Mouse (Mus musculus) MN1 (cell line): ENCODE measurements at regions not wholly inside any gene's neighbourhood (a gene's known extent, or its start where the extent isn't known, plus 50 kb on each side); places are given as distances from the start of the nearest gene placed in this dataset.

Experiments used
- DNase-seq: peaks from one replicate; pipeline ENCODE4 v3.0.0-alpha.2; 2016; ENCODE audit warnings: low spot score

- DNase-seq, result peak; percentile 22
Measured at GRCm38 (mm10) chr1:98192671-98193070, 97.2 kb upstream of the Pam start.

DNA sequence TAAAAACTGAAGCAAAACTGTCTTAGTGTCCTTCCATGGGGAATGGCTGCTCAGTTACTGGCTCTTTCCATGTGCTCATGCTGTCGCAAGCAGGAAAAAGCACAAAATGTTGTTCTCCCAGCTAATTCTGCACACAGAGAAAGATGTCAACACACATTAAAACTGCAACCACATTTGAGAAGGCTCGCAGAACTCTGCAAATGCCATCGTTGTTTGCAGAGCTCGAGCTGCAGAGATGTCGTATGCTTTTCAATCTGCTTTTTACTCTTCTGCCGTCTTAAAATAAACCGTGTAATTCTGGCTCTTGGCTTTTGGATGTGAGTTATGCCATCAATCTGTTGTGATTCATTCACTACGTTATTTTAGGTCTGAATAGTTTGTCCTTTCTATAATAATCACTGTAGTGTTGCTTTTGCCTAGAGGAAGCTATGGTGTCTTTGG is 96.6 kb upstream of the Pam start:
- no peak for DNase-seq

DNA sequence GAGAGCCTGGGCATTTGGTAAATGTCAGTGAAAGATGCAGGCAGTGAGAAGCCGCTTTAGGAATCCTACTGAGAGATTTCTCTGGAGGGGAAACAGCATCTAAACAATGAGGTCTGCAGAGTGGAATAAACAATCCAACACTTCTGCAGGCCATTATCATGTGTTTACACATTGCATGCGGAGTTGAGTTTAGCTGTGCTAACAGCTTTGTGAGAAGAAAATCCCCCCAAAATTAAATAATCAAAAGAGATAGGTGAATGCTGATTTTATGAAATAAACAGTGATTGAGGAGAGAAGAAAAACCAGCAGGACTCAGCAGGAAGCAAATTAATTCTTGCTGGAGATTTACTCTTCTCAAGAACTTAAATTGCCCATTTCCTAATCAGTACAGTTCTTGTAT is 95.9 kb upstream of the Pam start:
- DNase-seq, result no peak

GRCm38 (mm10) chr1:98190741-98191140 is 95.3 kb upstream of the Pam start:
- DNase-seq, result no peak

DNA sequence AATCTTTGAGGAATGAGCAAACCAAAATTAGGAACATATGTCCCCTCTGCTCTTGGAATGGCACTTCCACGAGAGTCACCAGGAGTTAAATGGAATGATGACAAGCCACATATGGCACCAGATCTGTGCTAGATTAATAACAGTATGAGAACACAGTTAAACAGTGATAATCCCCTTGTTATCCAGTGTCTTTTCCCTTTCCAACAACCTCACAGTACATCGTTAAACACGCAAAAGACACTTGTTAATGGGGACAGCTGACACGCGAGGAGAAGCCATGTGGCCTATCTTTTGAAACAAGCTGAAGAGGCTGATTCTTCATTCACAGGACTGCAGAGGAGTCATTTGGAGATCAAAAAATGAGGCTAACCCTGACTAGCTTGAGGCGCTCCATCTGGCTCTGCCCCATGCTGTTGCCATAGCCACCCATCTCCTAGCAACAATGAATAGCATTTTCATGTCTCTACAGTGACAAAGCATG is 94.6 kb upstream of the Pam start:
- DNase-seq, result peak; percentile 52

GRCm38 (mm10) chr1:98180372-98180771 is 84.9 kb upstream of the Pam start:
- no peak for DNase-seq

DNA sequence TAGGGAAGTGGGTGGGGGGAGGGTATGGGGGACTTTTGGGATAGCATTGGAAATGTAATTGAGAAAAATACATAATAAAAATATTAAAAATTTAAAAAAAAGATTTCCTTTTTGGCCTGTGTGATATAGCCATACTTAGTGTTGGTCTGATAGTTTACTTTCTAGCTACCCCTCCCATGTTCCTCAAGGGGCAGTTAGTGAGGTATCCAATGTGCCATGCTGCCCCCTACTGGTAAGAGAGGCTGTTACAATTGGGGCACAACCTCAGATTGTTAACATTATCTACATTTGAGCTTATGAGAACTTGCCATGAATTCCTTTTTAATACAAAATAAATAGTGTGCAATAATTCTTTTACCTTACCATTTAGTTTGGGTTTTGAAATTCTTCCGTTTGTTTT is 83.6 kb upstream of the Pam start:
- peak; percentile 34 for DNase-seq

GRCm38 (mm10) chr1:98174811-98175132 is 79.3 kb upstream of the Pam start:
- DNase-seq, result no peak

DNA sequence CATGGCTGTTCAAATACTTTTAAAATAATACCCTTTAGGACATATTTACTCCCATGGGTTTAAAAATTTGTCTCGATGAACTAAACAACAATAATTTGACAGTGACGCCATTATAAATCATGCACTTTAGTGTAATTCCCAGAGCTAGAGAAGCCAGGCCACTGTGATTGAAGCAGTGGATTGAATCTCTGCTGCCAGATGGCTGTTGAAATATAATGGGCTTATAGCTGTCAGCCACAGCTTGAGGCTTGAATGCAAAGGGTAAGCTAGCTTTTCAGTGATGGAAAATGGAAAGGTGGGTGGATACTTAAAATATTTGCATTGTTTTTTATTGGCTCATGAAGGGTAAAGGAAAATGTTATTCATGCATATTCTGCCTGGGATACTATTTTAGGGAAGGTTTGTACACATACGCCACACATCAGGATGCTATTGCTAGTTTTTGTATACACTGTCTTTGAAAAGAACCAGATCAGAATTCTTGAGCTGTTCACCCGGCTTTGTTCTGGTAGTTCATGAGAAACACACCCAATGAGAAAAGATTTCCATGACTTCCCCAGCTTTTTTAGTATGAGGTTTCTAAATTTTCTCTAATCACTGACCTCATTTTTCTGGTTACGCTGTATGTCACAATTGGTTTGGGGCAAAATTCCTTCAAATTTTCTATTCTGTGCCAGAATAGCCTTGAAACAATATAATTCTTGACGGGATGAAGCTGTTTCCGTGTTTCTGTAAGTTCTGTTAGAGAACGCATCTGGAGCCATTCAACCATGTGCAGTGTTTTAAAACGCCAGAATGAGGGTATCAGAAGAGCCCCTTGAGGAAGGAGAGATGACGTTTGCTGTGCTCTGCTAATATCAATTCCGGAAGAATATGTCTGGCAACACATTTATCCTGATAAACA is 78.7 kb upstream of the Pam start:
- no peak for DNase-seq

DNA sequence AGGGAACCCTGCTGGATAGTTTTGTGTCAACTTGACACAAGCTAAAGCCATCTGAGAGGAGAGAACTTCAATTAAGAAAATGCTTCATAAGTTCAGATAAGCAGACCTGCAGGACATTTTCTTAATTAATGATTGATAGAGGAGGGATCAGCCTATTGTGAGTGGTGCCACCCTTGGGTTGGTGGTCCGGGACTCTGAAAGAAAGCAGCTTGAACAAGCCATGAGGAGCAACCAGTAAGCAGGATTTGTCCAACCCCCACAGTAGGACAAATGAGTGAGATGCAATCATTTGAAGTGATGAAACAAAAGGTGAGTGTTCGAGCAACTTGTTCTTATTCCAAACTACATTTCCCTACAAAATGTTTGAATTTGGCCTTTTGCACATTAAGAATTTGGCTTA is 78.0 kb upstream of the Pam start:
- no peak for DNase-seq

GRCm38 (mm10) chr1:98171291-98171690 is 75.8 kb upstream of the Pam start:
- DNase-seq, result no peak

DNA sequence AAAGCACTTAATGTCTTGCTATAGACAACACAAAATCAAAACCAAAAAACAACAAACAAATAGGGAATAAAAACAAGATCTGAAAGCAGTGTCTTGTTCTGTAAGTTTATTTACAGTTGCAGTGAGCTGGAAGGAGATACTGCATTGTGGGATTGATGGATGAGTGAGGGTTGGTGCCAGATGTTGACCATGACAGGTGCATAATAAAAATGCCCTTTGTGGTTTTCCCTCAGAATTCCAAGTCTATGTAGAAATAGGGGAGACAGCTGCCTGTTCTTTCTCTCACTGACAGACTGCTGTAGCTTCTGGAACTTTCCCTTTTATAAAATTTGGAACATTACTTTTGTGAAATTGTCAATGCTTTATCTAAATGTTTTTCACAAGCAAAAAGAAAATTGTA is 73.9 kb upstream of the Pam start:
- no peak for DNase-seq

DNA sequence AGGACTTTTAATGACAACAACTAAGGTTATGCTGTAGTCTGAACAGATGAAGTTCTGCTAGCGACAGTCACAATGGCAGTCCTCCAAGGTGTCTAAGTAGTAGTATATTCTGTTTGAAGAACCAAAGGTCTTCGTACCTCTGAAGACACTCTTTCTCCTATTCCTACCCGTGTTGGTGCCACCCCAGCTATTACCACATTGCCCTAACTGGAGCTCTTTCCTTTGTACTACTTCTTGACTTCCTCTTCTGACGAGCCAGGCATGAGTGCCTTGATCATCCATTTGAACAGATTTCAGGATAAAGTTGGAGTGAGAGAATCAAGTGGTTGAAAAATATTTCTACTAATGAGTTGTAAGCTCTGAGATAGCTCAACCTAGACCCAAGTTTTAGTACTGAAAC is 72.4 kb upstream of the Pam start:
- no peak for DNase-seq

GRCm38 (mm10) chr1:98162639-98162927 is 67.1 kb upstream of the Pam start:
- DNase-seq, result no peak

DNA sequence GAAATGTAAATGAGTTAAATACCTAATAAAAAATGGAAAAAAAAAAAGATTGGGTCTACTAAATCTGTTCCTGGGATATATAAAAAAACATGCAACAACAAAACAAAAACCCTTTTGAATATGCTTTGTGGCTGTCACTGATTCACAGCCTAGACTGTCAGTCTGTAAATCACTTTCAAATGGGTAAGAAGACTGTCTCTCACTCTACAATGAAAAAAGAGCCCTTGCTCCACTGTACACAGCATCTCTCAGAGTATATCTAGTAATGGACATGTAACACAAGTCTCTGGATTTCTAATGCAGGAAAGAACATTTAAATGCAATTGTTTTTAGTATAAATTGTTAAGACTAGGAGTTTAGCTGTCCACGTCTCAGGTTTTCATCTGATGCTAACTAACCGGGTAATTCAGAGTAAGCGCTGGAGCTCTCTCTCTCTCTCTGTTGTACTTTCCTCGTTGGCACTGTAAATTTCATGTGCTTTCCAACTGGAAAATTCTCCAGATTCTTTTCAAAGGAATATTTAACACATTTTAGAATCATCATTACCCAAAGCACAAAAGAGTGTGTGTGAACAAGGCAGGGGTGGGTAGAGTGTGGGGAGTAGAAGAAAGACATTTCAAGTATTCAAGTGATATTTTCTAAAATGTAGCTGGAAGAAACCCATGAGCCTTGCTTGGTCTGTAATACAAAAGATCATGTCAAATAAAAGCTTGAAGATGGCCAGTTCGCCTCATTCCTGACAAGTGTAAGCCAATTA is 66.6 kb upstream of the Pam start:
- no peak for DNase-seq

DNA sequence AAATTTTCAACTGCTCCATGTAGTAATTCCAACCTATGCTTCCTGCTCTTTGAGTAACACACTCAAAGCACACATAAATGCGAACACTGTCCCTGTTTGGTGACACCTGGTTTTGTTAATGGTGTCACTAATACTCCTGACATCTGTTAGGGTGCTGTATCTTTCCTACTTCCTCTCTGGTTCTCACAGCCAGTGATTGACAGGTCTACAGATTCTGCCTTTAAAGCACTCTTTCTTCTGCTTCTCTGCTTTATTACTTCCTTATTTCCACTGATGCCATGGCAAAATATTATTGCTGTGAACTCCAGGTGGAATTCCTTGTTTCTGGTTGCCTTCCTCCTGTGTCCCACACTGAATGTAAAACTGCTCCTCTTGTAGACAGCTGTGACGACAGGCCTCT is 63.5 kb upstream of the Pam start:
- DNase-seq, result no peak

DNA sequence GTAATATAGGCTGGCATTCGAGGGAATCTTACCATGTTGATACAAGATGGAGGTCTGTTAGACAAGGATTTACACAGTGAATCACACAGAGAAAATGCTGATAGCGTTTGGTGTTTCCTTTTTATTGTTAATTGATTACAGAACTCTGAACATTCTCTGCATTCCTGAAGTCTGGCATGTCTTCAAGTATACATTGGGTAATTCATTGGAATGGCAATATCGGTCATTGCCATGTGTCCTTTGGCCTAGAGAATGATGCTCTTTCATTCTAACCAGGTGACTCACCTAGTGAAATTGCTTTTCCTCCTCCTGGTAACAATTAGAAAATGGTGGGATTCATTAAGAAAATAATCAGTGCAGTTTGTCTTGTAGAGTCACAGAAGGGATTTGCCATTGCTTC is 51.9 kb upstream of the Pam start:
- DNase-seq, result no peak
